Mouse (Mus musculus) heart, embryonic 11.5 days (tissue): ENCODE results near the gene Cdc6. TPM values are rescaled to one million over a fixed set of nuclear protein-coding genes. Genes with fewer than 3 reads are reported as not detected.

Source experiments
- ATAC-seq: fragments of 200-750 bp; cut with Nextera tagmentation; replicated peaks from 2 replicates; pipeline ENCODE4 v1.8.0; 2017; ENCODE audit warnings: moderate library complexity; ENCODE audit not compliant: insufficient number of reproducible peaks, low FRiP score, low TSS enrichment
- H3K27ac ChIP-seq: fragments of 300-500 bp; sonication (generic); 2 replicates; pipeline ENCODE4 v1.5.1; 2014; ENCODE audit warnings: mild to moderate bottlenecking, low read depth, low read length
- H3K27me3 ChIP-seq: fragments of 300-500 bp; sonication (generic); 2 replicates; pipeline ENCODE4 v1.6.1; 2014; ENCODE audit warnings: mild to moderate bottlenecking, low read length, mixed read lengths; ENCODE audit not compliant: control insufficient read depth, insufficient read depth
- H3K36me3 ChIP-seq: fragments of 300-500 bp; sonication (generic); 2 replicates; pipeline ENCODE4 v1.6.1; 2014; ENCODE audit warnings: mild to moderate bottlenecking, low read length, moderate library complexity, mixed read lengths; ENCODE audit not compliant: control insufficient read depth, insufficient read depth
- H3K4me1 ChIP-seq: fragments of 300-500 bp; sonication (generic); 2 replicates; pipeline ENCODE4 v1.6.1; 2014; ENCODE audit warnings: low read length; ENCODE audit not compliant: control insufficient read depth, insufficient read depth
- H3K4me2 ChIP-seq: fragments of 300-500 bp; sonication (generic); 2 replicates; pipeline ENCODE4 v1.6.1; 2014; ENCODE audit warnings: mild to moderate bottlenecking, moderate library complexity
- H3K4me3 ChIP-seq: fragments of 300-500 bp; sonication (generic); 2 replicates; pipeline ENCODE4 v1.5.1; 2014; ENCODE audit warnings: low read depth, low read length
- H3K9ac ChIP-seq: fragments of 300-500 bp; sonication (generic); 2 replicates; pipeline ENCODE4 v1.6.1; 2014; ENCODE audit warnings: mild to moderate bottlenecking, low read depth, low read length, moderate library complexity
- H3K9me3 ChIP-seq: fragments of 300-500 bp; sonication (generic); replicated peaks from 2 replicates; pipeline ENCODE4 v1.6.1; 2016; ENCODE audit warnings: low read length; ENCODE audit not compliant: control insufficient read depth
- WGBS: fragments of 180-500 bp; shearing (Covaris S2); extraction: QIAGEN DNeasy Blood & Tissue Kit; methylation state at CpG from one replicate; pipeline ENCODE4 v1.1.7; 2014; ENCODE audit not compliant: insufficient replicate concordance; 5-methylcytosine and 5-hydroxymethylcytosine counted together
- polyA plus RNA-seq: library from polyadenylated mRNA; unstranded; fragments of >200 nt; fragmentation: Nextera tagmentation; extraction: Ambion mirVana; gene quantifications from 2 replicates; pipeline ENCODE4 v1.2.1, GENCODE M21; 2014

Cdc6 gene
- polyA plus RNA-seq, 1 experiment from 2014 or later, result 33.6 TPM

DNA sequence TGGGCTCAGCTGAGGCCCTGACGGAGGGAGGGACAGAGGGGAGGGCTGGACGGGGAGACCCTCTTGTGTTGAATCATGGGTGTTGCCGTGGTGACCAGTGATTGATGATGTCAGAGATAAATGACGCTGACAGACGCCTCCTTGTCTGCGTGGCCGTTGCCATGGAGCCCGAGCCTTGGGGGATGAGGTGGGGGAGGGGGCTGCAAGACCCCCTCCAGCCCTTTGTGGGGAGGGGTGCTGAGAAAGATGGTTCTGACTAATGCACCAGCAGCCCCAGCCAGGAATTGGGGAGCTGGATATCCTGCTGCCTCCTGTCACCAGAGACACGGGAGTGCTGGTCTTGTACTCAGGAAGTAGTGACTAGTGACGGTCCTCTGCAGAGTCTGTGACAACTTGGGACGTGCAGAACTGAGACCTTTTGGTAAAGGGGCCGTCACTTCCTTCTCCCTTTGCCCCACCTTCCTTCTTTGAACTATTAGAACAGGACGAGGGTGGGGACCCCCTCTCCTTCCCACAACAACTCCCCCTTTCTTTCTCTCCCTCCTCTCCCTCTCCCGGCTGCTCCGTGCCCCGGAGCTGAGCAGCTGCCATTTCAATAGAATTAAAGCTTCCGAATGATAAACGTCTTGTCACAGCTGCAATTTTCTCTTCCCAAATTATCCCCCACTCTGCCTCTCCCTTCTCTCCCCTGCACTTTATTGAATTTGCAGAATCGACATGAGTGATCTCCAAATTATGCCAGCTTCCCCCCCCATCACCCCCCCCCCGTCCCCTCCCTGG lies 61.3 kb downstream of the Cdc6 start:
- peak overlapping the region; percentile 34; the same call in 1 of the 2 replicates for H3K9ac ChIP-seq
- H3K36me3 ChIP-seq, result peaks cover 33% of the 10 kb centered on the region
- H3K9me3 ChIP-seq, result no peaks in the 10 kb centered on the region
- 14% methylated on average over 20 of the region's 20 CpGs for WGBS
- no peaks in the 10 kb centered on the region for H3K27me3 ChIP-seq
- no peak overlapping the region for H3K4me3 ChIP-seq
- H3K4me2 ChIP-seq, result peak overlapping the region; percentile 22
- peak overlapping the region; percentile 32 for H3K27ac ChIP-seq
- ATAC-seq, result no peak
- peaks cover 75% of the 10 kb centered on the region for H3K4me1 ChIP-seq

DNA sequence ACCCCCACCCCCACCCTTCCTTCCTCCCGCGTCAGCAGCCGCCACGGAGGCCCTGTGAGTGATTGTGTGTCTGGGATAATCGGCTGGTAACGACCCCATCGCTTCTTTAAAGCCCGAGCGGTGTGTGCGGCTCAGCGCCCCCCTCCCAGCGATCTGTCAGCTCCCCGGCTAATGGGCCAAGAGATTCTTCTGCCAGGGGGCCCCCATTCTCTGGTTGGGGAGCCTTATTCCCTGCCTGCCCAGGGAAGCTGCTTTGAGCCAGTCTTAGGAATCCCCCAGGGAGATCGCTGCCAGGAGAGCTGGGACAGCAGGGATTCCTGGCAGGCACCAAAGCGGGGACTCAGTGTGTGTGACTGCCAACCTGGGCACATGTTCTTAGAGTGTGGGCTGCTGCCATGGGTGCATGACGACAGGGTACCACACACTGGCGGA lies 61.9 kb downstream of the Cdc6 start:
- no peaks in the 10 kb centered on the region for H3K27me3 ChIP-seq
- H3K4me1 ChIP-seq, result peaks cover 69% of the 10 kb centered on the region
- no peak overlapping the region for H3K9ac ChIP-seq
- ATAC-seq, result no peak
- no peak overlapping the region for H3K4me3 ChIP-seq
- peaks cover 33% of the 10 kb centered on the region for H3K36me3 ChIP-seq
- WGBS, result 30% methylated on average over 17 of the region's 17 CpGs
- peak overlapping the region; percentile 17; the same call in 1 of the 2 replicates for H3K27ac ChIP-seq
- peak overlapping the region; percentile 16; the same call in 1 of the 2 replicates for H3K4me2 ChIP-seq
- H3K9me3 ChIP-seq, result no peaks in the 10 kb centered on the region

GRCm38 (mm10) chr11:98970191-98970925 lies 62.8 kb downstream of the Cdc6 start:
- H3K9ac ChIP-seq, result no peak overlapping the region
- no peak for ATAC-seq
- no peaks in the 10 kb centered on the region for H3K9me3 ChIP-seq
- H3K27me3 ChIP-seq, result no peaks in the 10 kb centered on the region
- no peak overlapping the region for H3K4me3 ChIP-seq
- no peak overlapping the region for H3K4me2 ChIP-seq
- WGBS, result 73% methylated on average over 29 of the region's 29 CpGs
- peaks cover 33% of the 10 kb centered on the region for H3K36me3 ChIP-seq
- H3K4me1 ChIP-seq, result peaks cover 61% of the 10 kb centered on the region
- H3K27ac ChIP-seq, result no peak overlapping the region

DNA sequence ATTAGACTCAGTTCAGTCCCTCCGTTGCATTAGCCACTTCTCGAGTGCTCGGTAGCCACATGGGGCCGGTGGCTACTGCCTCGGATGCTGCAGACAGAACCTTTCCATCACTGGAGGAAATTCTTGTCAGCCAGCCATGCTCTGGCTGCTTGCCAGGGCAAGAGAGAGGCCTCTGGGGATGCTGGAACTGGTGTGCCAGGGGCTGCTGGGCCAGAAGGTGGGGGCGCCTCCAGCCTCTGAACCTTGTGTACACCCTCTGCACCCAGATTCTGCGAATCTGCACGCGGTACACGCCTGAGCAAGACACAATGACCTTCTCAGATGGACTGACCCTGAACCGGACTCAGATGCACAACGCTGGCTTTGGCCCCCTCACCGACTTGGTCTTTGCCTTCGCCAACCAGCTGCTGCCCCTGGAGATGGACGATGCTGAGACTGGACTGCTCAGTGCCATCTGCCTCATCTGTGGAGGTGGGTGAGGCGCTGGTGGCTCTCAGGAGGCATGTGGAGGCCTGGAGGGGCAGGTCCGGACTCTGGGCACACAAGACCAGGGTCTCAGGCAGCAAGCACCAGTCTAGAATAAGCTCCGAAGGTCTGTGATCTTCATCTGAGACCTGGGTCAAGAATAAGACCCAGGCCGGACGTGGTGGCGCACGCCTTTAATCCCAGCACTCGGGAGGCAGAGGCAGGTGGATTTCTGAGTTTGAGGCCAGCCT lies 63.9 kb downstream of the Cdc6 start:
- no peaks in the 10 kb centered on the region for H3K27me3 ChIP-seq
- 74% methylated on average over 23 of the region's 23 CpGs for WGBS
- H3K4me2 ChIP-seq, result no peak overlapping the region
- H3K4me3 ChIP-seq, result no peak overlapping the region
- ATAC-seq, result no peak
- H3K9ac ChIP-seq, result 0 out of 2 replicates have a peak overlapping the region, but pooled peaks have one; percentile 10
- H3K27ac ChIP-seq, result peak overlapping the region; percentile 5; the same call in 1 of the 2 replicates
- no peaks in the 10 kb centered on the region for H3K9me3 ChIP-seq
- peaks cover 50% of the 10 kb centered on the region for H3K4me1 ChIP-seq
- H3K36me3 ChIP-seq, result peaks cover 33% of the 10 kb centered on the region

GRCm38 (mm10) chr11:98972215-98972614 lies 64.6 kb downstream of the Cdc6 start:
- no peak overlapping the region for H3K27ac ChIP-seq
- no peaks in the 10 kb centered on the region for H3K27me3 ChIP-seq
- H3K9ac ChIP-seq, result no peak overlapping the region
- H3K4me2 ChIP-seq, result no peak overlapping the region
- H3K4me1 ChIP-seq, result peaks cover 43% of the 10 kb centered on the region
- no peak for ATAC-seq
- peaks cover 33% of the 10 kb centered on the region for H3K36me3 ChIP-seq
- 51% methylated on average over 9 of the region's 9 CpGs for WGBS
- H3K4me3 ChIP-seq, result no peak overlapping the region
- H3K9me3 ChIP-seq, result no peaks in the 10 kb centered on the region

DNA sequence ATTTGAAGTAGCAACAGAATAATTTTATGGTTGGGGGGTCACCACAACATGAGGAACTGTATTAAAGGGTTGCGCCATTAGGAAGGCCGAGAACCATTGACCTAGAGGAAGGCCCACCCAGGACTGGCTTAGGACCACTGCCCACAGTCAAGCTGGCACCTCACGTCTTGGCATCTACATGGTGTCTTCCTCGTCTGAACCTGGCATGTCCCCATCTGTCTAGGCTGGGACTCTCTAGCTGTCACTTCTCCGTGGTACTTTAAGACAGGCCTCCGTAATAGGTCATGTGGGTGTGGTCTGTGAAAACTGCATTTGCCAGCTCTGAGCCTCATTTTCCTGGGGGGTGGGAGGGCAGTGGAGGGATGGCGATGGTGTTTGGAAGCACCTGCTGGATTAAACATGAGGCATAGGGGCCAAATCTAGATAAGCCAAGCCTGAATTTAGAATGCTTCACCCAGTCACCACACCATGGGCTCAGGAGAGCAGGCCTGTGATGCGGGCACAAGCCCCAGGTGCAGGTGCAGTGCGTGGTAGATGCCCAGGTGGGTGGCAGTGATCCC lies 65.3 kb downstream of the Cdc6 start:
- H3K9me3 ChIP-seq, result no peaks in the 10 kb centered on the region
- H3K27ac ChIP-seq, result no peak overlapping the region
- no peak overlapping the region for H3K4me3 ChIP-seq
- peaks cover 27% of the 10 kb centered on the region for H3K36me3 ChIP-seq
- peaks cover 38% of the 10 kb centered on the region for H3K4me1 ChIP-seq
- no peaks in the 10 kb centered on the region for H3K27me3 ChIP-seq
- WGBS, result 81% methylated on average over 9 of the region's 9 CpGs
- no peak for ATAC-seq
- H3K4me2 ChIP-seq, result no peak overlapping the region
- H3K9ac ChIP-seq, result no peak overlapping the region

Other genes with a start within 250 kb of the Cdc6 start
- gene Gsdma, start 243.4 kb upstream of the Cdc6 start, polyA plus RNA-seq, result not detected in 2 replicates
- gene Psmd3, start 225.2 kb upstream of the Cdc6 start, polyA plus RNA-seq, result 122 and 131 TPM in 2 replicates
- gene Csf3, start 206.5 kb upstream of the Cdc6 start, polyA plus RNA-seq, result not detected in 2 replicates
- 31.6 and 42.1 TPM in 2 replicates for gene Med24, start 178.4 kb upstream of the Cdc6 start, polyA plus RNA-seq
- gene Thra, start 167.2 kb upstream of the Cdc6 start, polyA plus RNA-seq, result 32.2 and 35.7 TPM in 2 replicates
- 5.6 and 6.4 TPM in 2 replicates for gene Nr1d1, start 132.5 kb upstream of the Cdc6 start, polyA plus RNA-seq
- gene Msl1, start 112.3 kb upstream of the Cdc6 start, polyA plus RNA-seq, result 15.9 and 17.1 TPM in 2 replicates
- gene Casc3, start 102.9 kb upstream of the Cdc6 start, polyA plus RNA-seq, result 22.2 and 28.5 TPM in 2 replicates
- gene Rapgefl1, start 71.0 kb upstream of the Cdc6 start, polyA plus RNA-seq, result 0.57 and 0.73 TPM in 2 replicates
- gene Wipf2, start 44.2 kb upstream of the Cdc6 start, polyA plus RNA-seq, result 3.8 and 4.0 TPM in 2 replicates
- 34.9 and 36.6 TPM in 2 replicates for gene Rara, start 20.0 kb downstream of the Cdc6 start, polyA plus RNA-seq
- 1.3 and 1.5 TPM in 2 replicates for gene Gjd3, start 75.2 kb downstream of the Cdc6 start, polyA plus RNA-seq
- gene Top2a, start 116.4 kb downstream of the Cdc6 start, polyA plus RNA-seq, result 220 and 244 TPM in 2 replicates
- gene Igfbp4, start 133.4 kb downstream of the Cdc6 start, polyA plus RNA-seq, result 284 and 289 TPM in 2 replicates
- gene Tns4, start 181.5 kb downstream of the Cdc6 start, polyA plus RNA-seq, result 0.13 TPM in 1 of 2 replicates, not detected in the other
- 0.21 and 0.36 TPM in 2 replicates for gene Ccr7, start 247.3 kb downstream of the Cdc6 start, polyA plus RNA-seq